27 mouse cellular contexts compared by ENCODE assay signal in genomic region chr1:166297499-166298111, GRCm38 (mm10). TPM values are rescaled to one million over a fixed set of nuclear protein-coding genes. Genes with fewer than 3 reads are reported as not detected.
A peak's percentile ranks its signal among the peaks of the same experiment; 100 is the strongest.
DNase-seq lines count a peak whose midpoint lies in the region; ATAC-seq lines count a peak whose summit lies in the region.
"Had no signal": no experiment of that assay in that cellular context is flagged by ENCODE, and none has a peak within 500 bp of the region (broad histone marks: within the 10 kb centered on the region; RNA-seq: fewer than 3 reads in every experiment).

No protein-coding gene starts in this region.

- peak; percentile 28 for ATAC-seq in frontal cortex, adult (ENCODE audit: low TSS enrichment)
- 0 out of 2 replicates have a peak, but pooled peaks have one; percentile 52 for ATAC-seq in kidney, embryonic 16.5 days (ENCODE audit: low FRiP score, low TSS enrichment)
- no peak for ATAC-seq in kidney, embryonic 14.5 days (ENCODE audit: low FRiP score, low TSS enrichment)
- no peak for ATAC-seq in midbrain, embryonic 13.5 days
- no peak for ATAC-seq in stomach, embryonic 15.5 days (ENCODE audit: insufficient read depth, low FRiP score, low read depth)

- DNase-seq in frontal cortex, postnatal 14 days (ENCODE audit: low spot score in 2 of 2): no peak
- DNase-seq in midbrain, embryonic 10.5 days (ENCODE audit: low spot score): no peak
- no peak for DNase-seq in gastrocnemius, postnatal 25 days
- DNase-seq: cerebellum, adult 18-20 months; cerebellum, postnatal 25 days; gastrocnemius, postnatal 36 days; kidney, adult 2 months; kidney, postnatal 36 days; layer of hippocampus, adult 9-11 months; thymus, postnatal 14 days had no signal

- no peaks in the 10 kb centered on the region for H3K36me3 ChIP-seq in kidney, embryonic 16.5 days (ENCODE audit: insufficient read depth, low read length)
- no peaks in the 10 kb centered on the region for H3K36me3 ChIP-seq in kidney, embryonic 14.5 days (ENCODE audit: control insufficient read depth, insufficient read depth, low read length)
- peaks cover 93% of the 10 kb centered on the region for H3K36me3 ChIP-seq in midbrain, embryonic 10.5 days
- 0 out of 2 replicates have a peak, but pooled peaks cover 8% of the 10 kb centered on the region for H3K36me3 ChIP-seq in midbrain, embryonic 13.5 days
- no peaks in the 10 kb centered on the region for H3K36me3 ChIP-seq in stomach, embryonic 15.5 days
- H3K36me3 ChIP-seq: embryonic facial prominence, embryonic 15.5 days; limb, embryonic 12.5 days had no signal

- peaks cover 4% of the 10 kb centered on the region; the same call in 1 of the 2 replicates for H3K4me1 ChIP-seq in kidney, embryonic 16.5 days (ENCODE audit: insufficient read depth, low read length)
- H3K4me1 ChIP-seq in kidney, embryonic 14.5 days (ENCODE audit: control insufficient read depth, insufficient read depth, low read length): no peaks in the 10 kb centered on the region
- H3K4me1 ChIP-seq in midbrain, embryonic 10.5 days: peaks cover 21% of the 10 kb centered on the region; the same call in 1 of the 2 replicates
- H3K4me1 ChIP-seq in midbrain, embryonic 13.5 days (replicated peaks): peaks cover 2% of the 10 kb centered on the region
- 0 out of 2 replicates have a peak, but pooled peaks cover 7% of the 10 kb centered on the region for H3K4me1 ChIP-seq in stomach, embryonic 15.5 days
- H3K4me1 ChIP-seq: embryonic facial prominence, embryonic 15.5 days; hindbrain, embryonic 10.5 days; limb, embryonic 12.5 days had no signal

- H3K4me3 ChIP-seq in kidney, embryonic 16.5 days (ENCODE audit: low read length): no peak overlapping the region
- H3K4me3 ChIP-seq in kidney, embryonic 14.5 days (ENCODE audit: low read length): no peak overlapping the region
- no peak overlapping the region for H3K4me3 ChIP-seq in midbrain, embryonic 10.5 days
- no peak overlapping the region for H3K4me3 ChIP-seq in midbrain, embryonic 13.5 days (replicated peaks)
- no peak overlapping the region for H3K4me3 ChIP-seq in stomach, embryonic 15.5 days (replicated peaks)
- H3K4me3 ChIP-seq: embryonic facial prominence, embryonic 15.5 days; hindbrain, embryonic 10.5 days; limb, embryonic 12.5 days had no signal

- no peak overlapping the region for H3K9ac ChIP-seq in kidney, embryonic 16.5 days (replicated peaks; ENCODE audit: low read length)
- no peak overlapping the region for H3K9ac ChIP-seq in kidney, embryonic 14.5 days (ENCODE audit: low read depth, low read length)
- H3K9ac ChIP-seq in midbrain, embryonic 13.5 days (replicated peaks): no peak overlapping the region
- no peak overlapping the region for H3K9ac ChIP-seq in stomach, embryonic 15.5 days
- H3K9ac ChIP-seq: embryonic facial prominence, embryonic 15.5 days; liver, embryonic 14.5 days had no signal

- no peak overlapping the region for H3K4me2 ChIP-seq in kidney, embryonic 16.5 days (replicated peaks; ENCODE audit: low read depth, low read length)
- no peak overlapping the region for H3K4me2 ChIP-seq in kidney, embryonic 14.5 days (replicated peaks; ENCODE audit: low read depth, low read length)
- H3K4me2 ChIP-seq in midbrain, embryonic 13.5 days (replicated peaks): no peak overlapping the region
- H3K4me2 ChIP-seq in stomach, embryonic 15.5 days: peak overlapping the region; percentile 38
- H3K4me2 ChIP-seq: embryonic facial prominence, embryonic 15.5 days; limb, embryonic 12.5 days had no signal

- no peak overlapping the region for H3K27ac ChIP-seq in kidney, embryonic 16.5 days (ENCODE audit: low read length)
- H3K27ac ChIP-seq in kidney, embryonic 14.5 days (ENCODE audit: low read depth, low read length): no peak overlapping the region
- H3K27ac ChIP-seq in midbrain, embryonic 10.5 days (replicated peaks): peak overlapping the region; percentile 28; the same call in 1 of the 2 replicates
- H3K27ac ChIP-seq in midbrain, embryonic 13.5 days: no peak overlapping the region
- no peak overlapping the region for H3K27ac ChIP-seq in stomach, embryonic 15.5 days
- H3K27ac ChIP-seq: embryonic facial prominence, embryonic 15.5 days; hindbrain, embryonic 10.5 days; limb, embryonic 12.5 days; liver, embryonic 14.5 days had no signal

- 45% methylated on average over 15 of the region's 15 CpGs for WGBS in kidney, embryonic 16.5 days
- 48% methylated on average over 15 of the region's 15 CpGs for WGBS in kidney, embryonic 14.5 days
- 91% methylated on average over 15 of the region's 15 CpGs for WGBS in midbrain, embryonic 10.5 days
- 84% methylated on average over 15 of the region's 15 CpGs for whole genome bisulfite sequencing in midbrain, embryonic 13.5 days
- WGBS in stomach, embryonic 15.5 days: 46% methylated on average over 15 of the region's 15 CpGs

- H3K27me3 ChIP-seq in kidney, embryonic 16.5 days (ENCODE audit: insufficient read depth, low read length): peaks cover 9% of the 10 kb centered on the region; the same call in 1 of the 2 replicates
- no peaks in the 10 kb centered on the region; the same call in 1 of the 2 replicates for H3K27me3 ChIP-seq in kidney, embryonic 14.5 days (ENCODE audit: control insufficient read depth, insufficient read depth, low read length)
- H3K27me3 ChIP-seq in midbrain, embryonic 10.5 days (ENCODE audit: low read depth, poor library complexity, severe bottlenecking): no peaks in the 10 kb centered on the region
- H3K27me3 ChIP-seq in midbrain, embryonic 13.5 days: no peaks in the 10 kb centered on the region
- no peaks in the 10 kb centered on the region for H3K27me3 ChIP-seq in stomach, embryonic 15.5 days (replicated peaks)
- H3K27me3 ChIP-seq: embryonic facial prominence, embryonic 15.5 days; limb, embryonic 12.5 days had no signal

- no peaks in the 10 kb centered on the region for H3K9me3 ChIP-seq in kidney, embryonic 16.5 days (ENCODE audit: low read length)
- H3K9me3 ChIP-seq in kidney, embryonic 14.5 days (ENCODE audit: control insufficient read depth, low read length): no peaks in the 10 kb centered on the region
- no peaks in the 10 kb centered on the region for H3K9me3 ChIP-seq in midbrain, embryonic 10.5 days (replicated peaks)
- H3K9me3 ChIP-seq in midbrain, embryonic 13.5 days: no peaks in the 10 kb centered on the region
- H3K9me3 ChIP-seq in stomach, embryonic 15.5 days: no peaks in the 10 kb centered on the region
- H3K9me3 ChIP-seq: embryonic facial prominence, embryonic 15.5 days; hindbrain, embryonic 10.5 days; limb, embryonic 12.5 days had no signal

RNA-seq across cellular contexts. Expression of gene Ildr2, which starts 43.7 kb away (rescaled TPM):
- 1.5 and 1.6 TPM in 2 replicates for polyA plus RNA-seq in kidney, embryonic 16.5 days (2015; fragmentation: Nextera tagmentation; extraction: Ambion mirVana)
- polyA plus RNA-seq in kidney, embryonic 14.5 days (2014; fragmentation: Nextera tagmentation; extraction: Ambion mirVana): 1.2 and 1.3 TPM in 2 replicates
- 14.9 and 15.1 TPM in 2 replicates for polyA plus RNA-seq in midbrain, embryonic 10.5 days (2016; fragmentation: Nextera tagmentation; extraction: Ambion mirVana)
- polyA plus RNA-seq in midbrain, embryonic 13.5 days (2015; fragmentation: Nextera tagmentation; extraction: Ambion mirVana): 5.3 and 6.5 TPM in 2 replicates
- polyA plus RNA-seq in stomach, embryonic 15.5 days (2015; fragmentation: Nextera tagmentation; extraction: Ambion mirVana): 1.3 and 1.5 TPM in 2 replicates
- 1 to 10 TPM; 1.4 to 3.1 TPM for total RNA-seq in gastrocnemius, postnatal 25 days (2021)
- total RNA-seq: CH12.LX; megakaryocyte-erythroid progenitor cell, adult 5-6 weeks; MEL had no signal

RNA-seq across cellular contexts. Expression of gene Mael, which starts 59.1 kb away (rescaled TPM):
- polyA plus RNA-seq in kidney, embryonic 16.5 days (2015; fragmentation: Nextera tagmentation; extraction: Ambion mirVana): 0.42 TPM in 1 of 2 replicates, not detected in the other
- not detected in 2 replicates for polyA plus RNA-seq in kidney, embryonic 14.5 days (2014; fragmentation: Nextera tagmentation; extraction: Ambion mirVana)
- 0.10 TPM in 1 of 2 replicates, not detected in the other for polyA plus RNA-seq in midbrain, embryonic 10.5 days (2016; fragmentation: Nextera tagmentation; extraction: Ambion mirVana)
- not detected in 2 replicates for polyA plus RNA-seq in midbrain, embryonic 13.5 days (2015; fragmentation: Nextera tagmentation; extraction: Ambion mirVana)
- not detected in 2 replicates for polyA plus RNA-seq in stomach, embryonic 15.5 days (2015; fragmentation: Nextera tagmentation; extraction: Ambion mirVana)
- not detected for total RNA-seq in gastrocnemius, postnatal 25 days (2021)
- total RNA-seq: adrenal gland, postnatal 36 days; CH12.LX; gastrocnemius, postnatal 36 days; megakaryocyte-erythroid progenitor cell, adult 5-6 weeks; MEL had no signal
- polyA plus RNA-seq: embryonic facial prominence, embryonic 15.5 days; forebrain, embryonic 11.5 days; heart, embryonic 14.5 days; limb, embryonic 12.5 days; liver, embryonic 14.5 days; neural tube, embryonic 11.5 days; spleen, adult 2 months had no signal

Comparison
In these comparisons a context has a peak if more than half of its experiments do, and no peak if none do; other contexts are left out.
1. ATAC-seq: peak in frontal cortex, adult (single experiment) and kidney, embryonic 16.5 days (single experiment); none in kidney, embryonic 14.5 days (single experiment), midbrain, embryonic 13.5 days (single experiment) and stomach, embryonic 15.5 days (single experiment).